Mouse (Mus musculus) sigmoid colon, adult 10 weeks (tissue): ENCODE results near the gene Cog4. TPM values are rescaled to one million over a fixed set of nuclear protein-coding genes. Genes with fewer than 3 reads are reported as not detected.

ENCODE experiments used
- polyA plus RNA-seq: library from polyadenylated mRNA; stranded (reverse); fragments of 350-450 nt; fragmentation: Illumina TruSeq; extraction: RNeasy Lipid Tissue Mini Kit (QIAGEN cat#74804); gene quantifications from one replicate; pipeline ENCODE4 v1.2.3, GENCODE M21; 2014; ENCODE audit warnings: low read depth, low replicate concordance

The Cog4 gene
- 11.8 TPM for polyA plus RNA-seq

GRCm38 (mm10) chr8:110846405-110847170 is at the start of gene Cog4, which contains the start of gene Sf3b3:
Gene Cog4 (plus strand): TSS chr8:110846600.
Gene Sf3b3 (minus strand): TSS chr8:110846787.

GRCm38 (mm10) chr8:110805669-110806068 is 40.7 kb upstream of the Cog4 start, which contains the start of gene Il34:
Gene Il34 (minus strand): TSS chr8:110805924.

GRCm38 (mm10) chr8:110901839-110902578 is 55.6 kb downstream of the Cog4 start, which contains the start of gene Fuk:
Gene Fuk (minus strand): TSS chr8:110902488.

GRCm38 (mm10) chr8:110919341-110920031 is 73.1 kb downstream of the Cog4 start, which contains the start of gene St3gal2:
Gene St3gal2 (plus strand): TSS chr8:110919922.

Other genes starting within 250 kb of the Cog4 start
- 1.8 TPM for gene Vac14, start 228.0 kb upstream of the Cog4 start, polyA plus RNA-seq
- gene Mtss1l, start 125.1 kb upstream of the Cog4 start, polyA plus RNA-seq, result 1.9 TPM
- not detected for gene Il34, start 40.7 kb upstream of the Cog4 start, polyA plus RNA-seq
- 34.4 TPM for gene Sf3b3, start 187 bp downstream of the Cog4 start, polyA plus RNA-seq
- 3.8 TPM for gene Fuk, start 55.9 kb downstream of the Cog4 start, polyA plus RNA-seq
- 3.7 TPM for gene St3gal2, start 73.3 kb downstream of the Cog4 start, polyA plus RNA-seq
- 15.8 TPM for gene Ddx19a, start 151.2 kb downstream of the Cog4 start, polyA plus RNA-seq
- gene Ddx19b, start 185.2 kb downstream of the Cog4 start, polyA plus RNA-seq, result 17.6 TPM
- gene Aars, start 186.5 kb downstream of the Cog4 start, polyA plus RNA-seq, result 7.9 TPM
- 15.6 TPM for gene Exosc6, start 209.7 kb downstream of the Cog4 start, polyA plus RNA-seq
- gene Clec18a, start 245.8 kb downstream of the Cog4 start, polyA plus RNA-seq, result not detected
- 35.3 TPM for gene Pdpr, start 248.0 kb downstream of the Cog4 start, polyA plus RNA-seq